23 mouse cellular contexts compared by ENCODE assay signal in genomic region chr1:126764201-126764600, GRCm38 (mm10).
A peak's percentile ranks its signal among the peaks of the same experiment; 100 is the strongest.
DNase-seq lines count a peak whose midpoint lies in the region; ATAC-seq lines count a peak whose summit lies in the region.
"Had no signal": no experiment of that assay in that cellular context is flagged by ENCODE, and none has a peak within 500 bp of the region (broad histone marks: within the 10 kb centered on the region; RNA-seq: fewer than 3 reads in every experiment).

No protein-coding gene starts in this region.

- H3K4me2 ChIP-seq in midbrain, embryonic 11.5 days = no peak overlapping the region
- H3K4me2 ChIP-seq: heart, embryonic 11.5 days; heart, embryonic 15.5 days; hindbrain, embryonic 15.5 days; intestine, embryonic 15.5 days had no signal

- peaks cover 68% of the 10 kb centered on the region for H3K4me1 ChIP-seq in midbrain, embryonic 10.5 days
- H3K4me1 ChIP-seq in midbrain, embryonic 11.5 days (ENCODE audit: control insufficient read depth, insufficient read depth, low read length) = peaks cover 19% of the 10 kb centered on the region
- H3K4me1 ChIP-seq: intestine, embryonic 15.5 days had no signal

- 68% methylated on average over 3 of the region's 3 CpGs for WGBS in midbrain, embryonic 10.5 days
- 61% methylated on average over 3 of the region's 3 CpGs for WGBS in midbrain, embryonic 11.5 days

- H3K4me3 ChIP-seq in midbrain, embryonic 10.5 days = no peak overlapping the region
- H3K4me3 ChIP-seq in midbrain, embryonic 11.5 days (ENCODE audit: low read depth, low read length) = no peak overlapping the region
- H3K4me3 ChIP-seq: embryonic facial prominence, embryonic 10.5 days; heart, adult 2 months; heart, embryonic 15.5 days; hindbrain, embryonic 15.5 days; intestine, embryonic 15.5 days had no signal

- no peak for ATAC-seq in midbrain, embryonic 11.5 days (ENCODE audit: low FRiP score)
- ATAC-seq in inflammation-experienced regulatory T-cells, adult 6 months = peak; percentile 28
- ATAC-seq: forebrain, embryonic 14.5 days; intestine, embryonic 15.5 days; Patski had no signal

- no peak overlapping the region for H3K9ac ChIP-seq in midbrain, embryonic 11.5 days (ENCODE audit: low read length)
- H3K9ac ChIP-seq: heart, embryonic 15.5 days; hindbrain, embryonic 15.5 days; intestine, embryonic 15.5 days had no signal

- H3K9me3 ChIP-seq in midbrain, embryonic 10.5 days (replicated peaks) = no peaks in the 10 kb centered on the region
- H3K9me3 ChIP-seq in midbrain, embryonic 11.5 days (ENCODE audit: control insufficient read depth, low read length) = no peaks in the 10 kb centered on the region
- H3K9me3 ChIP-seq: embryonic facial prominence, embryonic 10.5 days; heart, embryonic 15.5 days; hindbrain, embryonic 15.5 days; intestine, embryonic 15.5 days had no signal

- H3K36me3 ChIP-seq in midbrain, embryonic 10.5 days = no peaks in the 10 kb centered on the region
- H3K36me3 ChIP-seq in midbrain, embryonic 11.5 days (ENCODE audit: control insufficient read depth, insufficient read depth, low read length) = no peaks in the 10 kb centered on the region
- H3K36me3 ChIP-seq: embryonic facial prominence, embryonic 10.5 days; heart, embryonic 15.5 days; hindbrain, embryonic 15.5 days; intestine, embryonic 15.5 days had no signal

- DNase-seq in adrenal gland, adult (ENCODE audit: inconsistent age in 2 of 2, low spot score in 1 of 2) = peak; percentile 47 to 73
- DNase-seq in adrenal gland, postnatal 4 days (ENCODE audit: low spot score in 2 of 2) = no peak
- DNase-seq in midbrain, embryonic 10.5 days (ENCODE audit: low spot score) = no peak
- DNase-seq in midbrain, embryonic 11.5 days (ENCODE audit: low spot score, missing footprints) = no peak
- peak; percentile 11 for DNase-seq in adrenal gland, postnatal 10 days
- no peak for DNase-seq in lung, postnatal 4 days
- no peak for DNase-seq in left cerebral cortex, postnatal 25 days (ENCODE audit: low spot score in 2 of 2)
- DNase-seq: B cell, adult 2 months; cerebellum, adult 18-20 months; cerebellum, adult 9-11 months; cerebellum, postnatal 36 days; gastrocnemius, postnatal 10 days; heart, adult 2 months; heart, postnatal 14 days; kidney, adult 18-20 months had no signal

- H3K27me3 ChIP-seq in midbrain, embryonic 10.5 days (ENCODE audit: low read depth, poor library complexity, severe bottlenecking) = peaks cover 45% of the 10 kb centered on the region
- no peaks in the 10 kb centered on the region for H3K27me3 ChIP-seq in midbrain, embryonic 11.5 days (ENCODE audit: control insufficient read depth, insufficient read depth, low read length)
- H3K27me3 ChIP-seq: heart, embryonic 15.5 days; hindbrain, embryonic 15.5 days; intestine, embryonic 15.5 days; Patski had no signal

- intact Hi-C loops in left cerebral cortex, postnatal 25 days (cut with DNase I) = no loop called here

- peak overlapping the region; percentile 79 for H3K27ac ChIP-seq in midbrain, embryonic 10.5 days (replicated peaks)
- H3K27ac ChIP-seq in midbrain, embryonic 11.5 days (ENCODE audit: low read depth, low read length) = no peak overlapping the region
- H3K27ac ChIP-seq: embryonic facial prominence, embryonic 10.5 days; heart, adult 2 months; heart, embryonic 15.5 days; hindbrain, embryonic 15.5 days; intestine, embryonic 15.5 days had no signal

Comparison
In these comparisons a context has a peak if more than half of its experiments do, and no peak if none do; other contexts are left out.
1. DNase-seq: peak in adrenal gland, adult (2 of 2) and adrenal gland, postnatal 10 days (single experiment); none in adrenal gland, postnatal 4 days (0 of 2), midbrain, embryonic 10.5 days (single experiment), midbrain, embryonic 11.5 days (single experiment), lung, postnatal 4 days (0 of 2) and left cerebral cortex, postnatal 25 days (0 of 2).